Mouse (Mus musculus) gastrocnemius, postnatal 25 days (tissue): ENCODE results near the gene Olfr1440. TPM values are rescaled to one million over a fixed set of nuclear protein-coding genes. Genes with fewer than 3 reads are reported as not detected.
A peak's percentile ranks its signal among the peaks of the same experiment; 100 is the strongest.

Experiments used
- DNase-seq: peaks from one replicate; pipeline ENCODE4 v3.0.0; 2022
- long read RNA-seq, 2 experiments: library from polyadenylated mRNA; stranded (forward); transcript quantifications; one replicate each; pipeline ENCODE4 v2.0.0; 2021
- total RNA-seq, 2 experiments: library from RNA; stranded (reverse); gene quantifications; 1 replicate in 1 of 2; 2 replicates in 1 of 2; pipeline ENCODE4 v1.2.3; 2021

Olfr1440 gene
- total RNA-seq: not detected
- long read RNA-seq, experiment 1: 0 reads
- long read RNA-seq, experiment 2: 0 reads

GRCm38 (mm10) chr19:12386979-12387378, at the start of gene Olfr1440:
Gene Olfr1440 (plus strand): TSS chr19:12387279.
- DNase-seq: no peak

GRCm38 (mm10) chr19:12373004-12373403, 14.1 kb upstream of the Olfr1440 start:
- no peak for DNase-seq

GRCm38 (mm10) chr19:12374465-12375025, 12.5 kb upstream of the Olfr1440 start:
- no peak for DNase-seq

GRCm38 (mm10) chr19:12413737-12414136, 26.7 kb downstream of the Olfr1440 start:
- no peak for DNase-seq

GRCm38 (mm10) chr19:12417361-12417760, 30.3 kb downstream of the Olfr1440 start, which contains the start of gene Olfr1441:
Gene Olfr1441 (plus strand): TSS chr19:12417433.
- DNase-seq: no peak

- no peak for DNase-seq
These were observed 31.2 kb downstream of the Olfr1440 start for GRCm38 (mm10) chr19:12418312-12418711.

- no peak for DNase-seq
These were observed 33.5 kb downstream of the Olfr1440 start for GRCm38 (mm10) chr19:12420555-12420954.

GRCm38 (mm10) chr19:12421680-12422079, 34.6 kb downstream of the Olfr1440 start:
- no peak for DNase-seq

- no peak for DNase-seq
These were observed 40.0 kb downstream of the Olfr1440 start for GRCm38 (mm10) chr19:12427101-12427500.

- DNase-seq: no peak
These were observed 40.5 kb downstream of the Olfr1440 start, which contains the start of gene Pfpl for GRCm38 (mm10) chr19:12427605-12428004. Gene Pfpl (plus strand): TSS chr19:12427905.

- peak; percentile 10 for DNase-seq
These were observed 46.0 kb downstream of the Olfr1440 start for GRCm38 (mm10) chr19:12433033-12433432.

GRCm38 (mm10) chr19:12435011-12435416, 47.9 kb downstream of the Olfr1440 start:
- no peak for DNase-seq

- DNase-seq: no peak
These were observed 48.9 kb downstream of the Olfr1440 start for GRCm38 (mm10) chr19:12435750-12436524.

- no peak for DNase-seq
These were observed 52.5 kb downstream of the Olfr1440 start for GRCm38 (mm10) chr19:12439581-12439980.

GRCm38 (mm10) chr19:12440103-12440725, 53.1 kb downstream of the Olfr1440 start:
- DNase-seq: no peak

GRCm38 (mm10) chr19:12442560-12442959, 55.5 kb downstream of the Olfr1440 start:
- DNase-seq: no peak

GRCm38 (mm10) chr19:12445014-12445413, 57.9 kb downstream of the Olfr1440 start:
- DNase-seq: no peak

Other genes with a start within 250 kb of the Olfr1440 start
- gene Olfr1555-ps1, start 217.2 kb upstream of the Olfr1440 start, total RNA-seq: not detected
- not detected for gene Olfr1431, start 186.6 kb upstream of the Olfr1440 start, total RNA-seq
- not detected for gene Olfr1432, start 154.7 kb upstream of the Olfr1440 start, total RNA-seq
- gene Olfr262, start 145.6 kb upstream of the Olfr1440 start, total RNA-seq: not detected
- gene Olfr235, start 126.2 kb upstream of the Olfr1440 start, total RNA-seq: not detected
- not detected for gene Olfr1434, start 107.4 kb upstream of the Olfr1440 start, total RNA-seq
- not detected for gene Olfr1436, start 88.1 kb upstream of the Olfr1440 start, total RNA-seq
- not detected for gene Olfr1437, start 62.2 kb upstream of the Olfr1440 start, total RNA-seq
- not detected for gene Olfr1438-ps1, start 51.4 kb upstream of the Olfr1440 start, total RNA-seq
- not detected for gene Olfr1441, start 30.2 kb downstream of the Olfr1440 start, total RNA-seq
- not detected for gene Pfpl, start 40.6 kb downstream of the Olfr1440 start, total RNA-seq
- under 1 TPM; 0.74 to 0.88 TPM for gene Mpeg1, start 73.5 kb downstream of the Olfr1440 start, total RNA-seq
- gene Dtx4, start 114.2 kb downstream of the Olfr1440 start, total RNA-seq: 1 to 10 TPM; 6.2 to 6.7 TPM
- 1 to 10 TPM; 2.5 to 3.9 TPM for gene Fam111a, start 158.5 kb downstream of the Olfr1440 start, total RNA-seq
- gene Gm4952, start 212.7 kb downstream of the Olfr1440 start, total RNA-seq: not detected
- not detected for gene Glyat, start 246.0 kb downstream of the Olfr1440 start, total RNA-seq